Mouse (Mus musculus): Measurements from ENCODE around the gene Slc5a3. TPM values are rescaled to one million over a fixed set of nuclear protein-coding genes. Genes with fewer than 3 reads are reported as not detected.
A peak's percentile ranks its signal among the peaks of the same experiment; 100 is the strongest.
"Not testable (repeated sequence)": the region's sequence is repeated elsewhere in the genome, so short reads cannot be mapped to it uniquely, and the experiment has no call there.

The Slc5a3 gene
- total and polyA plus RNA-seq, 2 experiments from 2014 or later = 10.0 to 30.9 TPM

GRCm38 (mm10) chr16:92091876-92092275 is 33.8 kb downstream of the Slc5a3 start:
- Histone ChIP-seq H3K36me3 (ENCODE audit: insufficient read depth, low read length) (no peaks in the 10 kb centered on the region), H3K9me3 (ENCODE audit: low read length) (no peaks in the 10 kb centered on the region), H3K4me3 (ENCODE audit: low read length) (no peak overlapping the region), H3K27me3 (ENCODE audit: insufficient read depth, low read length) (no peaks in the 10 kb centered on the region), H3K27ac (no peak overlapping the region), H3K9ac (replicated peaks; ENCODE audit: low read length) (no peak overlapping the region), H3K4me1 (ENCODE audit: insufficient read depth, low read length) (no peaks in the 10 kb centered on the region; the same call in 1 of the 2 replicates), H3K4me2 (ENCODE audit: low read depth, low read length) (no peak overlapping the region)
- 55% methylated on average over 5 of the region's 5 CpGs for WGBS
- no peak for TF ChIP-seq CTCF (IDR thresholded peaks at IDR 0.05; ENCODE audit: low read depth)
- DNase-seq (ENCODE audit: low spot score) = no peak
- no peak for ATAC-seq

GRCm38 (mm10) chr16:92098351-92099051 is 40.4 kb downstream of the Slc5a3 start:
- DNase-seq (ENCODE audit: low spot score) = peak; percentile 32
- H3K4me3 ChIP-seq (ENCODE audit: low read length) = no peak overlapping the region
- H3K9me3 ChIP-seq (ENCODE audit: low read length) = no peaks in the 10 kb centered on the region
- WGBS = 60% methylated on average over 10 of the region's 10 CpGs
- 0 out of 2 replicates have a peak, but pooled peaks cover 3% of the 10 kb centered on the region for H3K36me3 ChIP-seq (ENCODE audit: insufficient read depth, low read length)
- 0 out of 2 replicates have a peak, but pooled peaks cover 7% of the 10 kb centered on the region for H3K4me1 ChIP-seq (ENCODE audit: insufficient read depth, low read length)
- TF ChIP-seq CTCF (IDR thresholded peaks at IDR 0.05; ENCODE audit: low read depth) = no peak
- no peak overlapping the region for H3K9ac ChIP-seq (replicated peaks; ENCODE audit: low read length)
- no peaks in the 10 kb centered on the region for H3K27me3 ChIP-seq (ENCODE audit: insufficient read depth, low read length)
- no peak for ATAC-seq
- H3K27ac ChIP-seq = no peak overlapping the region
- H3K4me2 ChIP-seq (ENCODE audit: low read depth, low read length) = no peak overlapping the region

GRCm38 (mm10) chr16:92099598-92099997 is 41.5 kb downstream of the Slc5a3 start:
- 78% methylated on average over 16 of the region's 16 CpGs for WGBS
- peak overlapping the region; percentile 37; the same call in 1 of the 2 replicates for H3K27ac ChIP-seq
- H3K4me3 ChIP-seq (ENCODE audit: low read length) = no peak overlapping the region
- 0 out of 2 replicates have a peak, but pooled peaks cover 3% of the 10 kb centered on the region for H3K36me3 ChIP-seq (ENCODE audit: insufficient read depth, low read length)
- ATAC-seq (no peak), DNase-seq (ENCODE audit: low spot score) (no peak)
- no peaks in the 10 kb centered on the region for H3K9me3 ChIP-seq (ENCODE audit: low read length)
- H3K27me3 ChIP-seq (ENCODE audit: insufficient read depth, low read length) = no peaks in the 10 kb centered on the region
- H3K4me2 ChIP-seq (ENCODE audit: low read depth, low read length) = no peak overlapping the region
- H3K9ac ChIP-seq (replicated peaks; ENCODE audit: low read length) = no peak overlapping the region
- TF ChIP-seq CTCF (IDR thresholded peaks at IDR 0.05; ENCODE audit: low read depth) = no peak
- 0 out of 2 replicates have a peak, but pooled peaks cover 12% of the 10 kb centered on the region for H3K4me1 ChIP-seq (ENCODE audit: insufficient read depth, low read length)

- TF ChIP-seq CTCF (IDR thresholded peaks at IDR 0.05; ENCODE audit: low read depth) = no peak
- 46% methylated on average over 4 of the region's 4 CpGs for WGBS
- Histone ChIP-seq H3K4me2 (ENCODE audit: low read depth, low read length) (no peak overlapping the region), H3K9ac (replicated peaks; ENCODE audit: low read length) (no peak overlapping the region), H3K27me3 (ENCODE audit: insufficient read depth, low read length) (no peaks in the 10 kb centered on the region), H3K27ac (peak overlapping the region; percentile 37; the same call in 1 of the 2 replicates), H3K9me3 (ENCODE audit: low read length) (no peaks in the 10 kb centered on the region), H3K4me3 (ENCODE audit: low read length) (no peak overlapping the region), H3K36me3 (ENCODE audit: insufficient read depth, low read length) (0 out of 2 replicates have a peak, but pooled peaks cover 3% of the 10 kb centered on the region), H3K4me1 (ENCODE audit: insufficient read depth, low read length) (0 out of 2 replicates have a peak, but pooled peaks cover 12% of the 10 kb centered on the region)
- ATAC-seq (peak; percentile 77), DNase-seq (ENCODE audit: low spot score) (peak; percentile 71)
Observed at GRCm38 (mm10) chr16:92100111-92100510, 42.0 kb downstream of the Slc5a3 start.

GRCm38 (mm10) chr16:92102115-92102514 is 44.0 kb downstream of the Slc5a3 start:
- Histone ChIP-seq H3K27me3 (ENCODE audit: insufficient read depth, low read length) (no peaks in the 10 kb centered on the region), H3K4me3 (ENCODE audit: low read length) (no peak overlapping the region), H3K4me2 (ENCODE audit: low read depth, low read length) (no peak overlapping the region), H3K27ac (no peak overlapping the region), H3K9me3 (ENCODE audit: low read length) (no peaks in the 10 kb centered on the region), H3K36me3 (ENCODE audit: insufficient read depth, low read length) (0 out of 2 replicates have a peak, but pooled peaks cover 3% of the 10 kb centered on the region), H3K9ac (replicated peaks; ENCODE audit: low read length) (no peak overlapping the region), H3K4me1 (ENCODE audit: insufficient read depth, low read length) (0 out of 2 replicates have a peak, but pooled peaks cover 12% of the 10 kb centered on the region)
- peak; percentile 35 for DNase-seq (ENCODE audit: low spot score)
- WGBS = 48% methylated on average over 5 of the region's 5 CpGs
- TF ChIP-seq CTCF (IDR thresholded peaks at IDR 0.05; ENCODE audit: low read depth) = no peak
- no peak for ATAC-seq

GRCm38 (mm10) chr16:92102931-92103330 is 44.8 kb downstream of the Slc5a3 start:
- DNase-seq (ENCODE audit: low spot score); ATAC-seq; H3K27ac ChIP-seq; H3K27me3 ChIP-seq (ENCODE audit: insufficient read depth, low read length); H3K9ac ChIP-seq (replicated peaks; ENCODE audit: low read length); H3K4me3 ChIP-seq (ENCODE audit: low read length); H3K4me2 ChIP-seq (ENCODE audit: low read depth, low read length); H3K9me3 ChIP-seq (ENCODE audit: low read length); H3K36me3 ChIP-seq (ENCODE audit: insufficient read depth, low read length): not testable (repeated sequence)
- 98% methylated on average over 6 of the region's 7 CpGs for WGBS
- 0 out of 2 replicates have a peak, but pooled peaks cover 12% of the 10 kb centered on the region for H3K4me1 ChIP-seq (ENCODE audit: insufficient read depth, low read length)
